Mouse (Mus musculus) left cerebral cortex, postnatal 25 days (tissue): ENCODE measurements around the gene Sec16a. TPM values are rescaled to one million over a fixed set of nuclear protein-coding genes. Genes with fewer than 3 reads are reported as not detected.
"Not testable (repeated sequence)": the region's sequence is repeated elsewhere in the genome, so short reads cannot be mapped to it uniquely, and the experiment has no call there.

Source experiments
- DNase-seq, 2 experiments: peaks; one replicate each; pipeline ENCODE4 v3.0.0; 2022; ENCODE audit warnings: low spot score in 2 of 2, mixed read lengths in 1 of 2
- intact Hi-C: fragments of 180-260 bp; cut with DNase I; formaldehyde crosslinking; loops from one replicate; pipeline ENCODE4 v1.15.1; 2025
- total RNA-seq, 2 experiments: library from RNA; stranded (reverse); gene quantifications; 2 replicates each; pipeline ENCODE4 v1.2.3; 2021

Sec16a gene
- total RNA-seq, 2 experiments from 2014 or later: 43.1 to 49.2 TPM

DNA sequence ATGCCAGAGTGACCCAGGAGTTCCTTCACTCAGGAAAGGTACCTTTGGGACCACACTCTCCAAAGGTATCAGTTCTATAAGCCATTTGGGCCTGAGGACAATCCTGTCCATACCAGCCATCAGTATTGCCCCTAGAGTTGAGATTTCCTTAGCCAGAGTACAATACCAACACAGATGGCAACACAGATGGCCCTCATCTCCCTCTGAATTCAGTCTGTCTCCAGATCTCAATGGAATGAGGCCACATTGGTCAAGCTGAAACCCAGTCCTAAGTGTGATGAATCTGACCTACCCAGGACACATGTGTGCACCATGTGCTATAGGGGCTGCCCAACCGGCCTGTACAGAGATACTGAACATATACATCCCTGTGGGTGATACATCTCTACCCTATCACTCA lies 42.8 kb downstream of the Sec16a start:
- DNase-seq: no peak
- intact Hi-C loops: no loop called here

DNA sequence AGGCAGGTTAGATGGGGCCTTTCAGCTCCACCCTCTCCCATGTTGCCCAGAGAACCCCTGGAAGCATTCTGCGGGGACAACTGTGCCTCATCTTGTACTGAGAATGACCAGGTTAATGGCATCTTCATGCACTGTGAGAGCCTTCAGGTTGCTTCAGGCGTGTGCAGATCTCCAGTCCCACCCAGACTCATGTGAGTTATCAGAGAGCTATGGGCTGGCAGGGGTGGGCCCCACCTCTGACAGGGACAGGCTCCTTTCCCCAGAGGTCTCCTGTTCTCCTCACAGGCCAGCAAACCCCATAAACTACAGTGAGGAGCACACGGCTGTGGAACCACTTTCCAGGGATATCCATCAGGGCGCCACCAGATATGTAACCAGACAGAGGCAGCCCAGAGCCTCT lies 44.0 kb downstream of the Sec16a start:
- intact Hi-C loops: no loop called here
- no peak for DNase-seq

DNA sequence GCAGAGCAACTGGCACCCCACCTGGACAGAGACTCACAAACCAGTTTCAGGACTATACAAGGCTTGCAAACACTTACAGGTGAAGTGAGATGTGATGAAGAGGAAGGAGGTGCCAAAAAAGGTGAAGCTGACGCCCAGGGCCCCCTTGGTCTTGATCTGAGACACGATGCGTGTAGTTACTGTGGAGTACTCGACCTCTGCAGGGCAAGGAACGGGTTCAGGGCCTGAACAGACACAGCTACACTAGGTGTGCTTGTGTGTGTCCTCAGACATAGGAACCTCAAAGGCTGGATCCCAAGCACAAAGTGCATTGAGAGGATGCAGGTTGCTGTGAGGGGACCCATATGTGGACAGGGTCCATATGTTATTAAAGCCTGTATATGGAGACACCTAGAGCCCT lies 44.7 kb downstream of the Sec16a start:
- no peak for DNase-seq
- intact Hi-C loops: no loop called here

DNA sequence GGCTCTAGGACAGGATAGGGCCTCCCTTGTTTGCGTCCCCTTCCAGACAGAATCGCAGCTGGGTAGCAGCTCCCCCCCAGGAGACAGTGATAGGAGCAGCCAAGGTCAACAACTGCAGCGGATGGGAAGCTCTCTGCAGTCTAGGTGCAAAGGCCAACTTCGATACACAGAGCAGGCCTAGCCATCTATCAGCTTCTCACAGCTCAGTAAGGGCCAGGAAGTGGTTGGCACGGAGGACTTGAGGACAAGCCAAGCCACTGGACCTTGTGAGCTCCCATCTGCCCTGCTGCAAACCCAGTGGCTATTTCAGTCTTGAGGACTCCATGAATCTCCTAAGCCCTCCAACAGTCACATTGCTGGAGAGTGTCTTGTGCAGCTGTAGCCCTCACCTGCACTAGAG lies 45.4 kb downstream of the Sec16a start:
- intact Hi-C loops: no loop called here
- no peak for DNase-seq

DNA sequence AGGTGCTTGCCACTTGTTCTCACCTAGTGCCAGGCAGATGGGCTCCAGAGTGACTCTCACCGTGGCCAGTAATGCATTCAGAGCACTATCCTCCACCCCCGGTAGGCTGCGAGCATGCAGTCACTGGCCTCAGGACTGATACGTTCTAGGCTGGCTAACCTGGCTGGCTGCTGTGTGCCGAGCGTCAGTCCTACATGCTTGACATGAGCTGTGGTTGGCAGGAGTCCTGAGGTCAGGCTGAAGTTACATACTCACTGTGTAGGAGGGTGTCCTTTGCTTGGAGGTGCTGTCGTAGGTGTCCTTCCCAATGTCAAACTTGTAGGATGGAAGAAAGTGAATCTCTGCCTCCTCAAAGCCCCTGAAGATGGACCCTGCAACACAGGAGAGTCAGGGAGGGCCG lies 46.0 kb downstream of the Sec16a start:
- intact Hi-C loops: no loop called here
- no peak for DNase-seq

DNA sequence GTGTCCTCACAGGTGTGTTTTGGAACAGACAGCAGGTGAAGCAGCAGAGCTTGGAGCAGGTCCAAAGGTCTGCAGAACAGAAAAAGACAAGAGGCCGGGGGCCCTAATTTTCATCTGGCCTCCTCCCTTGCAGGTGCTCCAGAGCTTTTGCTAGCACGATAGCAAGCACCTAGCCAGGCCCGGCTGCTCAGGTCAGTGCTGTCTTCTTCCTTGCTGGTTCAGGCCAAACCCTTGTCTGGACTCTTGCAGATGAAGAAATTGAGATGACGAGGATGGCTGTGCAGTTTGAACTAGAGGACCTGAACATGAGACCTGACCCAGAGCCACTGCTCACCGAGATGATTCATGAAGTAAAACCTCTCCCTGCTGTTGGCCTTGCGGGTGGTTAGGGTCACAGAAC lies 53.4 kb downstream of the Sec16a start:
- DNase-seq: no peak
- intact Hi-C loops: no loop called here

DNA sequence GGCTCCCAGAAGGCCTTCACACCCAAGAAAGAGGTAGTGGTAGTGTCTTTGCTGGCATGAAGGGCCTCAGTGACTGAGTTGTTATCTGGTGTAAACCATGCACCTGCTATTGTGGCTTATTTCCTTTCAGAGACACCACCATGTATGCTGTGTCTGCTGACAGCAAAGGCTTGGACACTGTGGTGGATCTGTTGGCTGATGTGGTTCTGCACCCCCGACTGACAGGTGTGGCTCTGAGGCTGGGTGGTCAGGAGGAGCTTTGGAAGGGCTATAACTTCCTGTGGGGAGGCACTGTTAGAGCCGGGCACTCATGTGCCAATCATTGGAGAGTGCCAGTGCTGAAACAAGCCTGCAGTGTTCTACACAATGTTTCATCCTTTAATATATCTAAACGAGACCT lies 54.1 kb downstream of the Sec16a start:
- intact Hi-C loops: no loop called here
- no peak for DNase-seq

DNA sequence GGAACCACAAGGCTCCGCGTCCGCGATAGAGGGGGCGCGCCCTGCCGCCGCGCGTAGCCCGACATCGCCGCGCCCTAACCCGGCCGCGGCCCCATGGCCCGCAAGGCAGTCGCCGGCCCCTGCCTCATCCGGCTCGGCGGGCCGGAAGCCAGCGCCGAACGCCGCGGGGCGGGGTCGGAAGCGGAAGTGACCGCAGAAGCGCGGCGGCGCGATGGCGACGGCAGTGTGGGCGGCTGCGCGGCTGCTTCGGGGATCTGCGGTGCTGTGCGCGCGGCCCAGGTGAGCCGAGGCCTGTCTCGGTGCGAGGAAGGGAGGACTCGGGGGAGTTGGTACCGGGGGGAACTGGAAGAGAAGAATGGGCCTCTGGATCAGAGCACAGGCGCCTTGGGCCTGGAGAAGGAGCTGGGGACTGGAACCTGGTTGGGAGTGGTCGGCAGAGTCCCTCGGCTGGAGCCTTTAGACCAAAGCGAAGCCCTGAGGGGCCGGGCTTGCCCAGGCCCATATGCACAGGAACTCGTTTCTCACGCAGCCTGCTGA lies 55.8 kb downstream of the Sec16a start, which contains the start of the genes Entr1 and Pmpca:
Gene Entr1 (minus strand): TSS at position 163 of the 537 bp plus-strand sequence.
Gene Pmpca (plus strand): TSS at position 186 of the 537 bp plus-strand sequence.
- intact Hi-C loops: no loop called here
- DNase-seq: peak; percentile 85 to 88

DNA sequence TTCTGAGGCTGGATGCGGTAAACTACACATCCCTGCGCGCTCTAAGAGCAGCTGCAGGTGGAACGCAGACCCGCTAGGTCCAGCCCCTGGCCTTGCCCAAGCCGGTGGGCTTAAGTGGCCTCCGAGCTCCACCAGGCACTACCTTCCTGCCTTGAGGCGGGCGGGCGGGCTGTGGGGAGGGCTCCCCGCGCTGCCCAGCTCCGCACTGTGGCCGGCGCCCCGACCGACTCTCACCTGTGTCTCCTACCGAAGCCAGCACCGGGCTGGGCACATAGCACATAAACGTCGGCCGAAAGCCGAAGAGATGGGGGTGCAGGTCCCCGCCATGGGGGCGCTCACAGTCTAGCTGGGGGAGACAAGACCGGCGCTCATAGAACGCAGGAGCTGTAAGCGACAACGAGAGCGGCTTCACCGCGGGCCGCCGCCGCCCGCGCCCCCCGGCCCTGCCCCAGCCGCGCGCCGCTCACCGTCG lies 56.3 kb downstream of the Sec16a start:
- peak in 1 of 2 experiments; percentile 15 for DNase-seq

DNA sequence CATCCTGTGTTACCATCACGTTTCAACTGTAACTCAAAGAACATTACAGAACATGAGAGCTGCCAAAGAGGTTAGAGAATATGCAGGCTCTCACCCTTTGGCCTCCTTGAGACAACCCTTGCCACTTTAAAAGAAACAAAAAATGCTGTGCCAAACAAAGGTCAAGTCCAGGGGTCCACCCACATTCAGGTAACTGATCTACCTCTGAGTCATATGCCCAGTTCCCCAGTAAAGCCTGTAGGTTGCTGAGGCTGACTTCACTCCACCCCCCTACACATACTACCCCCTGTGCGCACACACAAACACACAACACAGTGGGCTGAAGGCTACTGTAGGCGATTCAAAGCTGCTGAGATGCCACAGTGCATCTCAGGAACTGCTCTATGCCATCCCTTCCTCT lies 57.3 kb downstream of the Sec16a start:
- no peak for DNase-seq
- intact Hi-C loops: no loop called here

More for the DNA sequence above, 56.3 kb downstream of the Sec16a start:
- intact Hi-C loops: no loop called here

DNA sequence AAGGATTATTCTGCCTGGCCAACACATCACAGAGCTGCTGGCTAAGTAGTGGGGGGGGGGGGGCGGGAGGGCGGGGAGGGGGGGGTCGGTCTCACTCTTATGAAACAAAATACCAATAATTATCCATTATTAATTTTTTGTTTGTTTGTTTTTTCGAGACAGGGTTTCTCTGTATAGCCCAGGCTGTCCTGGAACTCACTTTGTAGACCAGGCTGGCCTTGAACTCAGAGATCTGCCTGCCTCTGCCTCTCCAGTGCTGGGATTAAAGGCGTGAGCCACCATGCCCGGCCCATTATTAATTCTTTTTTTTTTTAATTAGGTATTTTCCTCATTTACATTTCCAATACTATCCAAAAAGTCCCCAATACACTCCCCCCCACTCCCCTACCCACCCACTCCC lies 64.1 kb downstream of the Sec16a start:
- intact Hi-C loops, DNase-seq: not testable (repeated sequence)

DNA sequence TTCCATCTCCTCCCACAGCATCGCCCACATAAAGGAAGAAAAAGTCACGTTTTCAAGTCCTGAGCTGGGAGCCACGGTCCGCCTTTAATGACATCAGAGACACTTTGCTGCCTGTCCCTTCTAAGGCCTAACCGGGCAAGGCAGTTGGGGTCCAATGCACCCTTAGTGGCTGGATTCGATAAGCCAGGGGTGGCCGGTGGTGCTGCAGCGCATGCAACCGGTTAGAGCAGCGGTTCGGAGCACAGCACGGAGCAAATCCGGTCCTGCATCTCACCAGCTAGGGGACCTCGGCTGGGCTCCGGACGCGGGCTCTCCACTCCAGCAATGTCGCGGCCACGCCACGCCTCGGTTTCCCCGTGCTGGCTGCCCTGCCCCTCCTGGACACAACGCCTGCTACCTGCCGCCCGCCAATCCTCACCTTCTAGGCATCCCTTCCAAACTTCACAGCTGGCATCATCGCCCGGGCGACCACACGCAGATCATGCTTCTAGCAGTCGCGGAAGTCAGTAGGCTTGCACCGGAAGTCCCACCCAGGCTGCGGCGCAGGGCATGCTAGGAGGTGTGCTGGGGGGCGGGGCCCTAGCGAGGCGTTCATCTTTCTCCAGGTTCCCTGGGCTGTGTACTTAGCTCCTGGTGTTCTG lies 64.8 kb downstream of the Sec16a start, which contains the start of gene Snapc4:
Gene Snapc4 (minus strand): TSS at position 523 of the 641 bp plus-strand sequence.
- peak; percentile 80 to 90 for DNase-seq
- intact Hi-C loops: no loop called here

DNA sequence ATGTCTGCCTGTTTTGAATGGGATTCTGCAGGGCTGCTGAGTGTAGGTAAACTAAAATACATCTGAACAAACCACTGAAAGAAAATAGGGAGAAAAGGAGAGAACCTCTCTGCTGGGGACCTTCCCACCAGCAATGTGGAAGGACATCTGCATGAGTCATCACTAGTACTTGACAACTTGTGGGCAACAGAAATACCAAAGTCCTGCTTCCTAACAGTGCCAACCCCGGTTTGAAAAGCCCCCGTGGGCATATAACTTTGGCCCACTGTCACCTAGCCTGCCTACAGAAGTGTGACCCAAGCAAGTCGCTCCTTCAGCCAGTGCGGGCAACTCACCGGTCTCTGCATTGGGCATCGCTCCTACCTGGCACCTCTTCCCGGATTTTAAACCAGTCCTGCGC lies 72.6 kb downstream of the Sec16a start:
- intact Hi-C loops: no loop called here
- DNase-seq: no peak

DNA sequence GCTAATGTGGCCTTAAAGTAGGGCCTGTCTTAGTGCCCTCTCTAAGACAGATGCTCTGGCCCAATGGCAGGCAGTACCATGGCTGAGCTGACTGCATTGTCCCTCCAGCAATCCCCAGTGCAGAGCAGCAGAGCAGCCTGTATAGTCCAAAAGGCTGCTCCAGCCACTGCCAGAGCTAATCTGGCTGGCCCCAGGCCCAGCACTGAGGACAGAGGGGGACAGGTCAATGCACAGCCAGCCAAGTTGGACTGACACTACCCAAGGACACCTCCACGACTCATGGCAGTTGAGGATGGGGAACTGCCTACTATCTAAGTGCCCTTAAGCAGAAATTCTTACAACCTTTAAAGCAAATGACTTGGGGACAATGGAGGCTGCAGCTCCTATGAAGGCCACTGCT lies 76.4 kb downstream of the Sec16a start:
- no peak for DNase-seq
- intact Hi-C loops: no loop called here

DNA sequence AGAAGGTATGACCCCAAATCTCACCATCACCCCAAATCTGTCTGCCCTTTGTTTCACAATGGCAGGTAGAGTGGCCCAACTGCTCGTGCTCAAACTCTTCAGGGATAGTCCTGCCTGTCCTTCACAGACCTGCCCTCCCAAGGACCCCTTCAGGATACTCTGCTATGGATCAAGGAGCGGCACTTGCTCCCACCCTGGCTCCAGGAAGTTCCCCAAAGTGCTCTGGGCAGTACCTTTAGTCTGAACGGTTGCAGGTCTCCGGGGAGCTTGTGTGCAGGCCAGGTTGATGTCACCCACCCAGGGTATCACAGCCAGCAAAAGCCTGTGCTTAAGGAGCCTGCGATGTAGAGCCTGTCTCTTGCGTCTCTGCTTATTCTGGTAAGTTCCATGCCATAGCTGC lies 77.1 kb downstream of the Sec16a start:
- DNase-seq: no peak
- intact Hi-C loops: no loop called here

DNA sequence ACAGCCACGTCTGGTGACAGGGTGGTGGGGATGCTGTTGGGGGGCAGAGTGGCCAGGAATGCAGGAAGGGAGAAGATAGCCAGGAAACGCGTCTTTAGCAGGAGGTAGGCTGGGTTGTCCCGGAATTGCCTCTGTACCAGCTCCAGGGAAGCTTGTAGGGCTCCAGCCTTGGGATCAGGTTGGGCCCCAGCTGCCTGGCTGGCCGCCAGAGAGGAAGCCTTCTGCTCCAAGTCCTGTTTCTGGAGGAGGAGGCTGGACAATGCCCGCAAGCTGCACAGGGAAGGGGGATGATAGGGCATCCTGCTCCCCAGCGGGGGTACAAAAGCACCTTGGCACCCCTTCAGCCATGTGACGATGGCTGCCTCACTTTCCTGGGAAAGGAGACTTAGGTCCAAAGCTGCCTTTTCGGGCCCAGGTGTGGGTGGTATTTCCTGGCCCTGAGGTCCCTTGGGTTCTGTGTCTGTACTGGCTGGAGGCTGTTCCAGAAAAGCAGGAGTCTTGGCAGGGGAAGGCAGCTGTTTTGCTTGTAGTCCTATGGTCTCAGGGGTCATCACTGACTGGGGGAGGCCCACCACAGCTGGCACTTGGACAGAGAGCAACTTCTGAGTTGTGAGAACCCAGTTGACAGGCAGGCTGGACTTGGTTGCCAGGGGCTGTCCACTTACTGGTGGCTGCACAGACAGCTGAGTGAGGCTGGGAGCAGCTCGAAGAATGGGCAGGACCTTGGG lies 80.1 kb downstream of the Sec16a start:
- intact Hi-C loops: no loop called here
- peak in 1 of 2 experiments; percentile 31 for DNase-seq

DNA sequence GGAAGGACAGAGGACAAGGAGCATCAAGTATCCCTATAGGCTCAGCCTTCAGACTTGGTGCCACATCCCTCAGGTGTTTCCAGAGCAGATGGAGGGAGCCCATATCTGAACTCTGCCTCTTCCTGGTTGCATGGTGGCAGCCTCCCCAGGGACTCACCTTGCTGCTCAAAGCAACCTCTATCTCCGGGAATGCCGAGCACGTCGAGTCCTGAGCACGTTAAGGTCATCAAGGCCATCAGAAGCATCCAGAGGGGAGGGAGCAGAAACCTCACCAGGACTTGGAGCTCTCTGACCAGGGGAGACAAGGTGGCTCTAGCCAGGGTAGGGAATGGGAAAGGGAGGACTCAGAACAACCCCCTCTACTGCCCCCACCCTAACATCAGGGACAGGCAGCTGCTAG lies 81.5 kb downstream of the Sec16a start:
- no peak for DNase-seq
- intact Hi-C loops: no loop called here

DNA sequence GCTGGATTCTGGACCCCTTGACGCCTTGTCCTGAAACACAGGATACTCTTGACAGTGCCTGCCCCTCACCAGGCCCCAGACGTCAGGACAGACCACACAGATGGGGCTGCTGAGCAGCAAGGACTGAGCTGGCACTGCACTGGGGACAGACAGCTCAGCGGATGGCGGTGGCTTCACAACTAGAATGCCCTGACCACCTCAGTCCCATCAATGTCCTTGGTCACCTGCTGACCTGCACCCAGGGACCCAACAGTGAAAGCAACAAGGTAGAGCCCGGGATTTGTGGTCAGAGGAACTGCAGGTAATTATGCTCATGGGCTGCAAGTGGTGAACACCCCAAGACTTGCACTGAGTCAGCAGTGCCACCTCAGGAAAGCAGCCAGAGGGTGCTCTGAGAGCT lies 82.0 kb downstream of the Sec16a start:
- intact Hi-C loops: no loop called here
- no peak for DNase-seq

DNA sequence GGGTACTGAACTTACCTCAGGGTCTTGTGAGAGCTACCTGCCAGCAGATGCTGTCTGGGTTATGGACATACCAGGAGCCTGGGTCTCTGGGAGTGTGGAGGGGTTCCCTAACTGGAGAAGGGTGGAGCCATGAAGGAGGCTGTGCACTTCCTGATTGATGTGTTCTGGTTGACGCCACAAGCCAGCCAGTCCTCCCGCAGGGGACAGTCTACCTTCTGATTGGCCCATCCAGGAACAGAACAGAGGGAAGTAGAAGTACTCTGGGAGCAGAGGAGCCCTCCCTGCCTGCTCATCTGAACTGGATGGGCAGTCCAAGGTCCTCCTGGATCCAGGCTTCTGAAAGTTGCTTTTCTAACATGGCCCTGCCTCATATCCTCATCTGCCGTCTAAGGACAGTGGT lies 84.2 kb downstream of the Sec16a start, which contains the start of gene Card9:
Gene Card9 (minus strand): TSS at position 147 of the 400 bp plus-strand sequence.
- no peak for DNase-seq
- intact Hi-C loops: no loop called here

DNA sequence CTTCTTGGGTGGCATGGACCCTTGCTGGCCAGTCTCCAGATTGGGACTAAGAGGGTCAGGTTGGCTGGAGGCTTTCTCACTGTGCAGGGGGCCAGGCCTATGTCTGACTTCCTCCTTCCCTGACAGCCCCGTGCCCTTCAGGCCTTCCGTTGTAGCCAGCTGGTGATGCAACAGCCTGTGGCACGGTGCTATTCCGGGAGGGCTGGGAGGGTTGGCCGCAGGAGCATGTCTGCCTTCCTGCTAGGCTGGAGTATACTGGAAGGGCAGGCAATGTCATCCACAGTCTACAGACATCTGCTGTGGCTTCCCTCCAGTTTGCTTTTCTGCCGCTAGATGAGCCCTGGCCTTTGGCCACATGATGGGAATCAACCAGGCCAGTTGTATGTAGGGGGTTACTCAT lies 85.0 kb downstream of the Sec16a start:
- DNase-seq: no peak
- intact Hi-C loops: no loop called here
